Mouse (Mus musculus): Measurements from ENCODE around the gene Gmpr. TPM values are rescaled to one million over a fixed set of nuclear protein-coding genes. Genes with fewer than 3 reads are reported as not detected.
A peak's percentile ranks its signal among the peaks of the same experiment; 100 is the strongest.
"Not testable (repeated sequence)": the region's sequence is repeated elsewhere in the genome, so short reads cannot be mapped to it uniquely, and the experiment has no call there.

Gmpr gene
- 100 to 1,000 TPM; 157 to 197 TPM for total RNA-seq (2021)
- long read RNA-seq, experiment 1, transcript Gmpr-201 (9 exons, 1,580 nt): major isoform, 201 of 875 reads
- long read RNA-seq, experiment 1, partial matches to known transcripts: 622 of 875 reads
- long read RNA-seq, experiment 1, other reads (novel, unspliced or antisense): 52 of 875 reads
- long read RNA-seq, experiment 2, transcript Gmpr-201 (9 exons, 1,580 nt): major isoform, 386 of 1,277 reads
- long read RNA-seq, experiment 2, partial matches to known transcripts: 865 of 1,277 reads
- long read RNA-seq, experiment 2, other reads (novel, unspliced or antisense): 26 of 1,277 reads

- intact Hi-C loops (cut with DNase I): loop anchor here (2.0 kb wide), 1 partner anchor 31 kb away; no protein-coding TSS in a partner anchor
- peak; percentile 60 to 63 for DNase-seq
Observed at GRCm38 (mm10) chr13:45507274-45508229, at the start of gene Gmpr. Gmpr (plus strand) TSS chr13:45507444.

- no peak for DNase-seq
- intact Hi-C loops (cut with DNase I): no loop called here
Observed at GRCm38 (mm10) chr13:45457459-45457858, 49.8 kb upstream of the Gmpr start.

GRCm38 (mm10) chr13:45460177-45460576 is 47.1 kb upstream of the Gmpr start:
- intact Hi-C loops (cut with DNase I): no loop called here
- DNase-seq: no peak

GRCm38 (mm10) chr13:45461370-45461958 is 45.8 kb upstream of the Gmpr start:
- intact Hi-C loops (cut with DNase I): no loop called here
- no peak for DNase-seq

GRCm38 (mm10) chr13:45465616-45466015 is 41.6 kb upstream of the Gmpr start:
- intact Hi-C loops (cut with DNase I): no loop called here
- DNase-seq: peak in 1 of 2 experiments; percentile 44

- intact Hi-C loops (cut with DNase I): no loop called here
Observed at GRCm38 (mm10) chr13:45466031-45466519, 41.2 kb upstream of the Gmpr start.

GRCm38 (mm10) chr13:45468751-45469150 is 38.5 kb upstream of the Gmpr start:
- intact Hi-C loops (cut with DNase I): no loop called here
- no peak for DNase-seq

More at GRCm38 (mm10) chr13:45466031-45466519, 41.2 kb upstream of the Gmpr start:
- DNase-seq: no peak

- DNase-seq: peak; percentile 28 to 43
- intact Hi-C loops (cut with DNase I): no loop called here
Observed at GRCm38 (mm10) chr13:45469481-45470301, 37.6 kb upstream of the Gmpr start.

- intact Hi-C loops (cut with DNase I): no loop called here
- no peak for DNase-seq
Observed at GRCm38 (mm10) chr13:45473311-45473710, 33.9 kb upstream of the Gmpr start.

- DNase-seq: no peak
- intact Hi-C loops (cut with DNase I): no loop called here
Observed at GRCm38 (mm10) chr13:45475297-45475696, 31.9 kb upstream of the Gmpr start.

GRCm38 (mm10) chr13:45477183-45477582 is 30.1 kb upstream of the Gmpr start:
- intact Hi-C loops (cut with DNase I): loop anchor here (2.0 kb wide), 2 partner anchors 34 to 446 kb away; no protein-coding TSS in a partner anchor
- DNase-seq: peak; percentile 44 to 69

GRCm38 (mm10) chr13:45479951-45480350 is 27.3 kb upstream of the Gmpr start:
- intact Hi-C loops (cut with DNase I): no loop called here
- no peak for DNase-seq

GRCm38 (mm10) chr13:45483215-45483614 is 24.0 kb upstream of the Gmpr start:
- no peak for DNase-seq
- intact Hi-C loops (cut with DNase I): no loop called here

GRCm38 (mm10) chr13:45483949-45484348 is 23.3 kb upstream of the Gmpr start:
- DNase-seq; intact Hi-C loops (cut with DNase I): not testable (repeated sequence)

- no peak for DNase-seq
- intact Hi-C loops (cut with DNase I): no loop called here
Observed at GRCm38 (mm10) chr13:45485602-45486001, 21.6 kb upstream of the Gmpr start.

- intact Hi-C loops (cut with DNase I): no loop called here
- peak in 1 of 2 experiments; percentile 14 for DNase-seq
Observed at GRCm38 (mm10) chr13:45486598-45486997, 20.6 kb upstream of the Gmpr start.

GRCm38 (mm10) chr13:45491991-45492732 is 15.1 kb upstream of the Gmpr start:
- intact Hi-C loops (cut with DNase I): no loop called here
- no peak for DNase-seq

GRCm38 (mm10) chr13:45493846-45494245 is 13.4 kb upstream of the Gmpr start:
- intact Hi-C loops (cut with DNase I): no loop called here
- DNase-seq: no peak

- intact Hi-C loops (cut with DNase I): no loop called here
- DNase-seq: no peak
Observed at GRCm38 (mm10) chr13:45498623-45499022, 8.6 kb upstream of the Gmpr start.
